Mouse (Mus musculus) cerebellum, adult 9-10 months (tissue): ENCODE results near the gene Kif2a.
"Not testable (repeated sequence)": the region's sequence is repeated elsewhere in the genome, so short reads cannot be mapped to it uniquely, and the experiment has no call there.

Experiments
- DNase-seq: peaks from one replicate; pipeline ENCODE4 v3.0.0; 2022

Gene Kif2a

DNA sequence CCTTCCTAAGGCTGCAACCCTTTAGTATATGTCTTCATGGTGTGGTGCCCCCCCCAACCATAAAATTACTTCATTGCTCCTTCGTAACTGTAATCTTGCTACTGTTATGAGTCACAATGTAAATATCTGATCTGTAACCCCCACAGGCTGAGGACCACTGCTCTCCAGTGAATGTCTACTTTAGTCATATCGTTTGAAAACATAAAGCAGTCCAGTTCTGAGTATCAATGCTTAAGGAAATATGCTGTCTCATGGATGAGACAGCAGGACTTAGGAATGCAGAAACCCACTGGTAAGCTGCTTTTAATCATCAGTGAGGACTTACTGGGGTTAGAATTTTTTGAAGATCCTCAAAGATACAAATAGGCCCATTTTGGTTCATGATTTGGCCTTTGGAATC lies 2.5 kb downstream of the Kif2a start:
- no peak for DNase-seq

DNA sequence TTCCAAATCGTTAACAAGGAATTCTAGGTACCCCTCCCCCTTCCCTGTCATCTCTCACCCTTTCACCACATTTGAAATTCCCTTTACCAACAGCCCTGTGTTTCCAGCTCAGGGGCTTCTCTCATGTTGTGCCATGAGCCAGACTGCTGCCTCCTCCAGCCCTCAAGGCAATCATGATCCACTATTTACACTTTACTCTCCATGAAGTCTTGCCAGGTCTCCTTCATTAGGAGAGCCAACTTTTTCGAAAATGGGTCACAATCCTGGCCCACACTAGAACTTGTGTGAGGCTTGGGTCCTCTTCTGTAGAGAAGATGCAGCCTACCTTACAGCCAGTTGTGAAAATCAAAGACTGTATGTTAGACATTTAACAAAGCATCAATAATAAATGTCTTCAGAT lies 8.0 kb downstream of the Kif2a start:
- no peak for DNase-seq

DNA sequence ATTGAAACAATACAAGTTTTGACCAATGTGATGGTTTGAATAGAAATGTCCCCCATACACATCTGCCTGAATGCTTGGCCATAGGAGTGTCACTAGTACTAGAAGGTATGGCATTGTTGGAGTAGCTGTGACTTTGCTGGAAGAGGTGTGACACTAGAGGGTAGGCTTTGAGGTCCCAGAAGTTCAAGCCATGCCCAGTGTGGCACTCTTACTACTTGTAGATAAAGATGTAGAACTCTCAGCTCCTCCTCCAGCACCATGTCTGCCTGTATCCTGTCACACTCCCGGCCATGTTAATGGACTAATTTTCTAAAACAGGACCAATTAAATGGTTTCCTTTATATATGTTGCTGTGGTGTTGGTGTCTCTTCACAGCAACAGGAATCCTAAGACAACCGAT lies 10.3 kb downstream of the Kif2a start:
- no peak for DNase-seq

DNA sequence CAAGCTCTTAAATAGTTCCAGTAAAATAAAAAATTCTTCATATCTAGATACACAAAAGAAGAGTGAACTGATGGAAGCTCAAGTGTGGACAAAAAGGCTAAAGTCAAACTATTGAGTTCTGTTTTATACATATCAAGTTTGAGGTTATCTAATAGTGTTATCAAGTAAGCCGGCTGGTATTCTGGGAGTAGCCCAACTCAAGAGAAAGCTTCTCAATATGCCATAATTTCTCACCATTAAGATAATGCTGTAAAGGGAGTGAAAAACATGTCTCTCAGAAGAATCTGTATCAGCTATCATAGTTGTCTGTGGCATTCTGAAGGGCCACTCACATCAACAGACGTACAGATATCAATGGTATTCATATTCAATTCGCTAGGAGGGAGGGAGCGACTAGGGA lies 13.8 kb downstream of the Kif2a start:
- DNase-seq: no peak

DNA sequence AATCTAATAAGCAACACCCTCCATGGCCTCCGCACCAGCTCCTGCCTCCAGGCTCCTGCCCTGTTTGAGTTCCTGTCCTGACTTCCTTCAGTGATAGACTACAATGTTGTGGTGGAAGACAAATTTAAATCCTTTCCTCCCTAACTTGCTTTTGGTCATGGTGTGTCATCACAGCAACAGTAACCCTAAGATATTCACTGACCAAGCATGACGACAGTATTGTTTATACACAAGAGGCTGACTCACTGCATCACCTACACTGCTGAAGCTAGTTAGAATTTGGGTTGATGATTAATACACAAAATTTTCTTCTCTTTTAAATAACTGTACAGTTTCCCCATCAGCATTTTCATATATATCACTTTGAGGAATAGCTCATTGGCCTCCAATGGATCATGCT lies 18.7 kb downstream of the Kif2a start:
- DNase-seq: no peak

DNA sequence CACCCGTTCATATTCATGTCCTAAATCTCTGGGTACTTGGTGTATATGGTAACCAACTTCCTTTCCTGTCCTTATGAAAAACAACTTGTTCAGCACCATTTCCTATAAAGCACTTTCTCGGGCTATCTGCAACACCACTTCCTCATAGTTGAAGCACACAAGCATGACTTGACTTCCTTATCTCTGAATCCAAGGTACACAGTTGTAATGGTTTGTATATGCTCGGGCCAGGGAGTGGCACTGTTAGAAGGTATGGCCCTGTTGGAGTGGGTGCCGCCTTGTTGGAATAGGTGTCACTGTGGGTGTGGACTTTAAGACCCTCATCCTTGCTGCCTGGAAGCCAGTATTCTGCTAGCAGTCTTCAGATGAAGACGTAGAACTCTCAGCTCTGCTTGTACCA lies 23.3 kb downstream of the Kif2a start:
- no peak for DNase-seq

DNA sequence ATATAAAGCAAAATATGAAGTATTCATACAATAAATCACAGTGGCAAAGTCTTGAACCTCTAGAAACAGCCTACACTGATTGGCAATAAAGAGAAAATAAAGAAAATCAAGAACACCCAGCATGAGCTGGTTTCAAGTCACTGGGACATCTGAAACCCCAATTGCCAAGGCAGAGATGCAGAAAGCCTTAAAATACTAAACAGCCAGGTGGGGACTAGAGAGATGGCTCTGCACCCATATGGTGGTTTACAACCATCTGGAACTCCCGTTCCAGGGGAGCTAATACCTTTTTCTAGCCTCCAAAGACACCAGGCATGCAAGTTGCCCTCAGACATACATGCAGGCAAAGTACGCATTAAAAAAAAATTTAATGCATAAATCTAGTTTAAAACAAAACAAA lies 23.9 kb downstream of the Kif2a start:
- DNase-seq: peak; percentile 59

DNA sequence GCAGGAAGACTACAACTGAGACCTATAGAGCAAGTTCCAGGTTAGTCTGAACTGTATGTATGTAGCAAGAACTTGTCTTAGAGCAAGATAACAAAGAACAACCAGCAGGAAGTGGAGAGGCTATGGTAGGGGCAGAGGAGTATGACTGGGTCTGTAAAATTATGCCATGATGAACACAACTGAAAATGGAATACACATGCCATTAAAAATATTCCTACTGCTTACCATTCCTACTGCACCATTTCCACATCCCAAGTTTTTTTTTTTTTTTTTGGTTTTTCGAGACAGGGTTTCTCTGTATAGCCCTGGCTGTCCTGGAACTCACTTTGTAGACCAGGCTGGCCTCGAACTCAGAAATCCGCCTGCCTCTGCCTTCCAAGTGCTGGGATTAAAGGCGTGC lies 24.4 kb downstream of the Kif2a start:
- DNase-seq: not testable (repeated sequence)

DNA sequence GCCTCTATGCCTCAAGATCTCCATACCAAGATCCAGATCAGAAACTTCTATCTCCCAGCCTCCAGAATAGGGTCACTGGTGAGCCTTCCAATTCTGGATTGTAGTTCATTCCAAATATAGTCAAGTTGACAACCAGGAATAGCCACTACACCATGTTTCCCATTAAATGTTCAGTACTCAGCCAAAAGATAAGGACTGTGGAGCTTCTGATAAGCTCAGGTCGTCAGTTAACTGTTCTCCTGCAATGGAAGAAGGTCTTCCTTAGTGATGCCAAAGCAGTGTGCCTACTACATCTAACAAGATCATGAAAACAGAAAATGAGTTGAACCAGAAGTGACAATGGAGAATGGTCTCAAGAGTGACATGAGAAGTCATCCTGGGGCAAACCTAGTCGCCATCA lies 25.0 kb downstream of the Kif2a start:
- no peak for DNase-seq

DNA sequence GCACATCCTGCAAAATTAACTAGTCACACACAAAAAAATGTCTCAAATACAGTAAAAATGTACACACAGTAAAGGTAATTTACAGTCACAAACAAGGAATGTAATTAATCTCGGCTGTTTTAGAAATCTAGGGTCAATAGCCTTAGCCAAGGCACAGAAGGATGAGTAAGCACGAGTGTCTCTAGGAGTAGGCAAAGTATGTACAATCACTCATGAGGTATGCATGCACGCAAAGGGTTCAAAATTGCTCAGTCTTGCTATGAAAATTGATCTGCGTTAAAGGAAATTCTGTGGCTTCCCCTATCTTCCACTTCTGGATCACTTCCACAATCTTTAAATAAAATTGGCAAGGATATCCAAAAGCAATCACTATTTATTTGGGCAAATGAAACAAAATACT lies 60.4 kb downstream of the Kif2a start:
- no peak for DNase-seq

DNA sequence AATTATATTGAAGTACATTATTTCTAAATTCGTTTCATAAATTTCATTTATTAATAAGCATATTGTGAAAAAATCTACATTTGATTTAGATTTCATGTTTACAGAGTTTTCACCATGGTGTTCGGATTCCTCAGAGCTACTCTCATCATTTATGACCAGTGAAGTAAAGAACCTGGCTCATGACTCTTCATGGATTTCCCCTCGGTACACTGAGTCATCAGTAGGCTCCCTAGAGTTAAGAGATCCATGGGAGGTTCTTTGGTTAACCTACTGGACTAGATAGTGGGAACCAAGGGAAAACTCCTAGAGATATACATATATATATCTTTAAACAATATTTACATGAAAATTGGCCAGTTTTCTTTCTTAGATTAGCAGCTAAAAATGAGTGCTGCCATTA lies 61.4 kb downstream of the Kif2a start:
- no peak for DNase-seq

DNA sequence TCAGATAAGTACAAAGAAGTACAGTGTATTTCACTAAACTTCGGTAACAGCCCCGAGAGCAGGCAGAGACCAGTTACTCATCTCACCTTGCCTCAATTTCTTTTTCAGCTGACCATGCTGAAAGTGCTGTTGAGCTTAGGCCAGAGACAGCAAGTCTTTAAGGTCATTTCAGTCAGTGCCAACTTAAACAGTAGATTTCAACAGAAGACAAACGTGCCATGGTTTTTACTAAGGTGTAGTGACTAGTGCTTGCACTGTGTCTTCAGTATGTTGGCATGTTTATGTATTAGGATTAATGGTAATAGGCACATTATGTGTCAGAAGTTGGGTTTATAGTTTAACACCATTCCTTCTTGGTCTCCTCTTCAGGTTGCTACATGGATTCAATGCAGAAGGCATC lies 63.6 kb downstream of the Kif2a start:
- DNase-seq: no peak

DNA sequence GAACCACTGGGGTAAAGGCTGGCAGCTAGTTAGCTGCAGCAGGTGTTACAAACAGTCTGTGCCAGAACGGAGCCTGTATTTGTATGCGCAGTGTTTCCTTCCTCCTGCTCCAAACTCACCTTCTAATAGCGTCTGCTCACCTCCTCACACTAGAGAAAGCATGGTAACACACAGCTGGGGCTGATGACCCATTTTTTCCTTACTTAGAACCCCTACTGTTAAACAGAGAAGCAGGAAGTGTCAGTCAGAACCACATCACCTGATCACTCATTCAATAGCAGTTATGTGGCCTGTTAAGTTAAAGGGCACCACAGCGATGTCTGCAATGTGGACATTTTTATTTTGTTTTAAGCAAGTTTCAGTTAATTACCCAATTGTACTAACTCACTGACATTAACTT lies 64.4 kb downstream of the Kif2a start:
- no peak for DNase-seq

DNA sequence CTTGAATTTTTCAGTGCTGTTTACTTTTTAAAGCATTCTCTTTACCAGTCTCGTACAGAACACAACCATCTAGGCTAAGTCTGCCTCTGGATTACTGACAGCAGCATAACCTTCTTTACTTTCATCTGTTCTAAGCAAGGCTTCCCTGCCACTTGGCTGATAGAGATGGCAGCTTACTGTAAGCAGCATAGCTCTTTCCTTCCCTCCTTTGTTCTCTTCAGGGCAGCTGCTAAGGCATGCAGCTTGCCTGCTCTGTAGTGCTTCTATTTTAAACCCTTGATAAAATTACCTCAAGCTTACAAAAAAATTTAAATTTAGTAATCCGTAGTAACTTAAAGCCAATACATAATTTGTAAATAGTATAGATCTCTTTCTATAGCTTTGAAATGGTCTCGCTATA lies 67.0 kb downstream of the Kif2a start:
- no peak for DNase-seq

DNA sequence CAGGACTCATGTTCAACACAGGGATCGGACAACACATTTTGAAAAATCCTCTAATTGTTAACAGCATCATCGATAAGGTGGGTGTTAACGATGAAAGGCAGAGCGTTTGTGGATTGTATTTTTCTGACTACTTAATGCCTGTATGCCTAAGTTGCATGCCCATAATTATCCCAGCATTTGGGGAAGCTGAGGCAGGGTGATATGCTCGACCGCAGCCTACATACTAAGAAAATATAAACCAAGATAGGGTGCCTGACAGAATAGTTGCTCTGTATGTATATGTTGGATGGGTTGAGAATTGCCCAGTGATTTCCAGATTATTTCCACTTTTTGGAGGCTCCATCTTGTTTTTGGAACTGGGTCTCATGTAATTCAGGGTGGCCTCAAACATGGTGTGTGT lies 74.3 kb downstream of the Kif2a start:
- DNase-seq: no peak

DNA sequence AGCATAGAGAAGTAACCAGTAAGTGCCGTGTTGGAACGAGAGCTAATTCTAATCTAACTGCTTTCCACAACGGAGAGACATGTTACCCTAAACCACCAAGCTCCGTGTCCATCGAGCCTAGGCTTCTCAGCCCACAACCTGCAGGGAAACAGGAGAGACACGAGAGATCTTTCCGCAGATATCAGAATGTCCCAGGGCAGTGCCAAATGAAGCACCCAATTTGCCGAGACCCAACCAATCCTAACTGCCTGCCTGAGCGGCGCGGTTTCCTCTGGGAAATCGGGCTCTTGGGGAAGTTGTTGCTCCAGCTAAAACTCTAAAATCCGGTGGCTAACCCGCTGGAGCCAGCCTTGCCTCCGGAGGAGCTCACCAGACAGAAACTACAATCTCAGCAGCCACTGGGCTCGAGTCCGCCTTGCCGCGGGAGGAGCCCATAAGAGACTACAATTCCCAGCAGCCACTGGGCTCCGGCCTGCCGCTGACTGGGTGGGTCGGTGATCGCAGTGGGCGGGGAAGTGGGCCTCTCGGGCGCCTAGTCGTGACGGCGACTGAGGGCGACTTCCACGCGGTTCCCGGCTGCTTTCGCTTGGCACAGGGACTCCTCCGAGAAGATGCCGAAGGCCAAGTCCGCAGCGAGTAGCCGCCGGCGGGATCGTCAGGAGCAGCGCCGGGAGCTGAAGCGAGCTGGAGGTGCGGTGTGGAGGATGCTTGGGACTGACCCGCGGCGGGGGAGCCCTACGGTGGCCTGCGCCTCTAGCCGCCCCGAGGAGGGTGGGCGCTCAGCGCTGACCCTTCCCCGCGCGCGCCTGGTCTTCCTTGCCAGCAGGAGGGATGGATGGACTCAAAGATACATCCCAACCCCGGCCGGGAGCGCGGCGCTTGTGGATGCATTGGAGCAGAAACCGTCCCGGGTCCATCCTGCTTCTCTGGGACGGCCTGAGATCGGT lies 75.1 kb downstream of the Kif2a start, which contains the start of gene Dimt1:
Dimt1 (plus strand) TSS at position 534 of the 947 bp plus-strand sequence.
- DNase-seq: peak; percentile 93

DNA sequence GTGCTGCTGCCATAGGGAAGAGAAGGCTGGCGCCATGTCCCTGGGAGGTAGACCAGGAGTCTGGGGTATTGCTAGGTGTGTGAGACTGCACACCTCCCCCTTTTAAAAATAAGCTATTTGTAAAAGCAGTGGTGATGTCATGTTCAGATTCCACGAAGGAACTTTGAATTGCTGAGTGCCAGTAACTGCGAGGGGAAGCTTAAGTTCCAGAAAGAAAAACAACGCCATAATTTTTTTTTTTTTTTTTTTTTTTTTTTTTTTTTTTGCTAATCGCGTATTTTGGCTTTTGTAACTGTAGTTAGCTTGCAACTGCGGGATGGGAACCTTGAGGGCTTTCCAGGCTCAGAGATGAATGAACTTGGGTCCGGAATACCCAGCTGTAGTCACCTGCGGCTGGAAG lies 76.4 kb downstream of the Kif2a start:
- peak; percentile 11 for DNase-seq

DNA sequence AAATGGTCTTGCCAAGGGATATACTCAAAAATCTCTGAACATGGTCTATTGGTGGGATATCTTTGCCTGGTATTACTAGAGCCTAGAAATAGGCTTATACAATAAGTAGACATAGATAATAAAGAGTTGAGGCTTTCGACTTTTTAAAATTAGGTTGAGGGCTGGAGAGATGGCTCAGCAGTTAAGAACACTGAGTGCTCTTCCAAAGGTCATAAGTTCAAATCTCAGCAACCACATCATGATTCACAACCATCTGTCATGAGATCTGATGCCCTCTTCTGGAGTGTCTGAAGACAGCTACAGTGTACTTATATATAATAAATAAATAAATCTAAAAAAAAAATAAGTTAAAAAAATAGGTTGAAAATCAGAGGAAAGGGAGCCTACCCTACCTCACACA lies 79.2 kb downstream of the Kif2a start:
- DNase-seq: no peak

DNA sequence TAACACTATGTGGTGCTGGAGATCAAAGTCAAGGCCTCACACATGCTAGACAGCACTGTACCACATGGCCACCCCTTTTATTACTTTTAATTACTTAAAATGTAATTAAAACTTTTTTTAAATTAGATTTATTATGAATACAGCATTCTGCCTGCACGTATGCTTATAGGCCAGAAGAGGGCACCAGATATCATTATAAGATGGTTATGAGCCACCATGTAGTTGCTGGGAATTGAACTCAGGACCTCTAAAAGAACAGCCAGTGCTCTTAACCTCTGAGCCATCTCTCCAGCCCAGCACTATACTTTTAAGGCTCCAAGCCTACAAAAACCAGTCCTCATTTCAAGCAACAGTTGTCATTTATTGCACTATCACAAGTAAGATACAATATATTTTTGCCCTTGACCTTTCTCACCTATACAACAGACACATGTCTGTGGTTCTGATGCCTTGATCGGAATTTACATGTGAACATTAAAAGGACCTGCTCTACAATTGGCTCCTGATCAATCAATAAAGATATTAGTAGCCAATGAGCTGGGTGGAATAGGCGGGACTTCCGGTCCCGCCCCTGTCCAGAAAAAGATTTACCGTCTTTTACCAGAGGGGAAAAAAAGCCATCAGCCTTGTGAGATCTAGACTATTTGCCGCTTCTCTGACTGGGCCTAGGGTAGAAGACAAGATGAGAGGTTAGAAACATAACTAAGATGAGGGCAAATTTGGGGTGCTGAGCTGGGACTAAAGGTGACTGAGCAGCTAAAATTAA lies 80.5 kb downstream of the Kif2a start:
- DNase-seq: no peak

DNA sequence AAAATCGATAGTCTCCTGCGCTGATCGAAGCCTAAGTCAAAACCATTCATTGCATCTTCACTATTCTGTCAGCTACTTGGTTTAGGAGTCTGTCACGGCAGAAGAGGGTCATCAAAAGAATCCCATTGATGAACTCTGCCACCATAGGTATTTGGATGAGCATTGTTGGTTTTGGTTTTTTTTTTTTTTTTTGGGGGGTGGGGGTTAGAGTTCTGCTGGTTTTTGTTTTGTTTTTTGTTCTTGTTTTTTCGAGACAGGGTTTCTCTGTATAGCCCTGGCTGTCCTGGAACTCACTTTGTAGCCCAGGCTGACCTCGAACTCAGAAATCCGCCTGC lies 84.8 kb downstream of the Kif2a start:
- DNase-seq: no peak

DNA sequence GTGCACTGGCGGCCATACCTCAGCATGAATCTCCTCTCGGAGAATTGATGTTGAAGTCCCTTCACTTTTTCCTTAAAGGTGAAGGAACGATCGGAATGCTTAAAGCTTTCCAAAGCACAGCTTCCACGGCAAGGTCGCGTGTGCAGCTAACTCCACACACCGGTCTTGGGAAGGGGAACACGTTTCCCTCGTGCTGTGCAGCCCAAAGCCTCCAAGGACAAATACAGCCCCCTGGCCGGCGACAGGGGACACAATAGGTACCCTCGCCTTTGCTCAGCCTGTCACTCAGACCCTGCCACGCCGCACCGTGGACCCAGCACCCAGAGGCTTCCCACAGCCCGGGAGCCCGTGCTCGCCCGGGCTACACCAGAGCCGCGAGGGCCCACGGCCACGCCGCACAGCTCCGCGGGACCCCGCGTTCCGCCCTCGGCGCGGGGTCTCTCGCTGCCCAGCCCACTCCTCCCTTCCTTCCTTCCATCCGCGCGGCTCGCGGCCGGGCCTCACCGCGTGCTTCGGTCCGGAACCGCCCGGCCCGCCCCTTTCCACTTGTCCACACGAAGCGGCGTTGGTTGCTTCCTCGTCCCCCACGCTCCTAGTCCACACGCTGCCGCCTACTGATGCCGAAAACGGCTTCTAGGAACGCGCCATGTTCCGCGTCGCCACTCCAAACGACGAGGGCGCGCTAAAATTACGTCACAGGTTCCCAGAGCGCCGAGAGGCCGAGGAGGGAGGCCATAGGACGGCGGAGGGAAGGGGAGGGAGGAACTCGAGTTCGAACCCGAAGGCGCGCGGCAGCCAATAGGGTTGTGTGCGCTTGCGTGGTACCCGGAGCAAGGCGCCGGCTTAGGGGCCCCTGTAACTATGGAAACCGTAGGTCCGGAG lies 85.4 kb downstream of the Kif2a start, which contains the start of gene Ipo11:
Ipo11 (minus strand) TSS at position 703 of the 882 bp plus-strand sequence.
- DNase-seq: peak; percentile 86

DNA sequence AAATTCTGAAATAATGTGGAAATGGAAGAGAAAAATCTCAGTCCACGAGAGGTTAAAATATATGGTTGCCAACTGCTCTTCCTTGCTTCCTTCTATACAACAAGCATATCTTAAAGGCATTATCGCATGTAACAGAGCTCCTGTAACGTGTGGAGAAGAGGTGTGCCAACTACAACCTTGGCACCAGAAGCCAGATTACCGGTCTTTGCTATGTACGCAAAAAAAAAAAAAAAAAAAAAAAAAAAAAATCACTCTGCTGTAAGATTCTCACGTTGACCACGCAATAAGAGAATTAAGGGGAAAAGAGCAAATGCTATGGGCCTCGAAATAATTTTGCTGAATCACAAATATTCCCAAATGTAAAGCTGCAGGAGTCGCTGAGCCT lies 86.1 kb downstream of the Kif2a start:
- no peak for DNase-seq

DNA sequence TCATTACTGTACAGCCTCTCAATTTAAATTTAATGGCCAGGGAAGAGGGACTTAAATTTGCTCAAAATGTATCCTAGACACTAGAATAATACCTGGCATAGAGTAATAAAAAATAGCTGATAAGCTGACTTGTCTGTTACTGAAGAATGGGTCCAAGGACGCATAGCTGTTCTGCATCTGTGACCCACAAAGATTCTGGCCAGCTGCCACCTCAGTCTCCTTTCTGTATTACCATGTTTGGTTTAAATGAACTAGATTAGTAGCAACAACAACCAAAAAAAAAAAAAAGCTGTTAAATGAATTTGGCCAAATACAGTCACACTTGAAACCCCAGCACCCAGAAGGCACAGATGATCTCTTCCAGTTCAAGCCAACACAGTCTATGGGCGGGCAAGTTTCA lies 92.7 kb downstream of the Kif2a start:
- no peak for DNase-seq
